Mouse (Mus musculus) erythroid progenitor cell, adult 5-6 weeks (primary cell): ENCODE data around the gene Atad1. TPM values are rescaled to one million over a fixed set of nuclear protein-coding genes. Genes with fewer than 3 reads are reported as not detected.
"Not testable (repeated sequence)": the region's sequence is repeated elsewhere in the genome, so short reads cannot be mapped to it uniquely, and the experiment has no call there.

Experiments used
- ATAC-seq: replicated peaks from 2 replicates; pipeline ENCODE4 v1.8.0; 2016; ENCODE audit warnings: moderate number of reproducible peaks, mild to moderate bottlenecking, moderate TSS enrichment, inconsistent platforms; ENCODE audit not compliant: poor library complexity, low FRiP score, severe bottlenecking
- total RNA-seq, 2 experiments: library from RNA; stranded (forward) in 1 of 2; stranded (reverse) in 1 of 2; fragments of 150-400 nt in 1 of 2; fragments of 186-747, 209-891 nt in 1 of 2; gene quantifications; 2 replicates each; pipeline versions ENCODE4 v1.2.3 to v1.2.4; 2015 to 2017; ENCODE audit warnings: low replicate concordance in 2 of 2

Atad1 gene
- 22.6 and 28.5 TPM in 2 replicates for total RNA-seq (2015; ENCODE audit: low replicate concordance)
- 9.9 and 22.1 TPM in 2 replicates for total RNA-seq (2017; ENCODE audit: low replicate concordance)

GRCm38 (mm10) chr19:32739686-32740085 lies at the start of gene Atad1:
Atad1 (minus strand) TSS chr19:32739786.
- ATAC-seq: no peak

DNA sequence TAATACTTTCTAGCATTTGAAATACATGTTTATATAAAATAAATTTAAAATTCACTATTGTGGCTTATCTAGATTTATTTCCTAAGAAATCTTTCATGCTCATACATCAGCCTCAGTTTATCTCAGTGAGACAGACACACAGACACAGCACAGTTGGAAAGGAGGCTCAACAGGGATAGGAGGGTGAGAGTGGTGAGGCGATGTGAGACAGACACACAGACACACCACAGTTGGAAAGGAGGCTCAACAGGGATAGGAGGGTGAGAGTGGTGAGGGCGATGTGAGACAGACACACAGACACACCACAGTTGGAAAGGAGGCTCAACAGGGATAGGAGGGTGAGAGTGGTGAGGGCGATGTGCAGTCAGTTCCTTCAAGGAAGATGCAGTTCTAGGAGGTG lies 48.4 kb upstream of the Atad1 start:
- not testable (repeated sequence) for ATAC-seq

DNA sequence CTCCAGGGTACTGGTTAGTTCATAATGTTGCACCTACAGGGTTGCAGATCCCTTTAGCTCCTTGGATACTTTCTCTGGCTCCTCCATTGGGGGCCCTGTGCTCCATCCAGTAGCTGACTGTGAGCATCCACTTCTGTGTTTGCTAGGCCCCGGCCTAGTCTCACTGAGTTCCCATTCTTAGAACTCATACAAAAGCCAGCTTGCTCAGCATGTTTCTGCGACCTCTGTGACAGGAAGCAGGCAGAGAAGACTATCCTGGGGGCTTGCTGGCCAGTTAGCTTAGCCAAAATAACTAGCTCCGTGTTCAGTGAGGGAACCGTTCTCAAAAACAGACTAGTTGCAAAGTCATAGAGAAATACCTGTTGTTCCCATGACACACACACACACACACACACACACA lies 47.8 kb upstream of the Atad1 start:
- not testable (repeated sequence) for ATAC-seq

DNA sequence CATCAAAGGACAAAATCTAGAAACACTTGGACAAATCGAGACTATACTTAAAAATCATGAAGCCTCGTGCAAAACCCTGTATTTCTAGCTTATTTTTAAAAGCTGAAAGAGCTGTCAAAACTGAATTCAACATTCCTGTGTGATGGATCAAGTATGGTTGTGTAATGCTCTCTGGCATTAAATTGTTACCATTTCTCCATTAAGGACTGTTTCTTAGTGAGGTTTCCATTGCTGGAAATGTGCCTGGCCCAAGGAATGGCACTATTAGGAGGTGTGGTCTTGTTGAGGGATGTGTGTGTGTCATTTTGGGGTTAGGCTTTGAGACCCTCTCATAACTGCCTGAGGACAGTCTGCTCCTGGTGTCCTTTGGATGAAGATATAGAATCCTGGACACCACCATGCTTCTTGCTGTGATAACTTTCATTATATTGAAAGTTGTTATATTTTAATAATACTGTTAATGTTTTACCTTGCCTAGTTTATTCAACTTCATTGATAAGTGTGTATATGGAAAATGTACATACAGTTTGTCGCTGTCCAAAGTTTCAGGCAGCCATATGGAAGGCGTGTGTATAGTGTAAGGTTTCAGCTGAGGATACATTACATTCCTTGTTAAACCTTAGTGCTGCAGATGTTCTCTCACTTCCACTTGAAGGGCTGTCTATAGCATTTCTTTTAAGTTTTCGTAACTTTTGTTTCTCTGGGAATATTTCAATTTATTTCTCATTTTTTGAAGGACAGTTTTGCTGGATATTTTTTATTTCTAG lies 41.9 kb upstream of the Atad1 start:
- no peak for ATAC-seq

DNA sequence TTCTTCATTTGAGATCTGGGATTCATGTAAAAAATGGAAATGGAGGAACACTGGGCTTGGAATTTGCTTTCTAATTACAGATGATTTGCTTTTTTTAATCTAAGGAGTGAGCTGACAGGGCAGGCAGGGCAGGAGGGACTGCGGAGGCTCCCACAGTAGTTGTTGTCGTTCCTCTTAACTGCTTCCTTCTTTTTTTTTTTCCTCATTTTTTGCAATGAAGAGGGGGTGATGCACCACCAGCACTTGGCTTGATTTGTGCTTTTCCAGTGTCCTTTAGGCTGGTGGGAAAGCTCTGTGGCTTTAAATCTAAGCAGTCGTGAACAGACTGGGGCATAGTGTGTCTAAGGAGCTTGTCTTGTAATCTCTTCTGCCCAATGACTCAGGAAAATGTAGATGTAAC lies 39.5 kb upstream of the Atad1 start:
- no peak for ATAC-seq

- no peak for ATAC-seq
Observed at GRCm38 (mm10) chr19:32778411-32778810, 38.8 kb upstream of the Atad1 start.

GRCm38 (mm10) chr19:32762493-32762892 lies 22.9 kb upstream of the Atad1 start:
- no peak for ATAC-seq

- ATAC-seq: no peak
Observed at GRCm38 (mm10) chr19:32761162-32761561, 21.6 kb upstream of the Atad1 start.

DNA sequence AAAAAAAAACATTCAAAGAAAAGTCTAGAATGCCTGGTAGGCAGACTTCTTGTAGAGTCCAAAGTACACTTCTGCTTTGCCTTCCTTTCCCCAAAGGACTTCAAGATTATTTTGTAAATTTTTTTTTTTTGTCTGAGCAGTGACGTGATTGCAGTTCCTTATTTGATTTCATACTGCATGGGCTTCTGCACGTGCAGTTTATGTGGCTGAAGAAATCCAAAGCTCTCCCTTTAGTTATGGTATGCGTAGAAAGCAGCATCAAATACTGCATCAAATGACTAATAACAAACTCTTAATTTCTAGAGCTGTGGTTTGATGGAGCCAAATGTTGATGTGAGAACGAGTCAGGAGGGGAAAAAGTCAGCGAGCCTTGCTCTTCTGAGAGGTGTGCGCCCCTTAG lies 20.9 kb upstream of the Atad1 start:
- ATAC-seq: no peak

GRCm38 (mm10) chr19:32759357-32760024 lies 19.9 kb upstream of the Atad1 start:
- ATAC-seq: no peak

GRCm38 (mm10) chr19:32758793-32759161 lies 19.2 kb upstream of the Atad1 start:
- ATAC-seq: no peak

DNA sequence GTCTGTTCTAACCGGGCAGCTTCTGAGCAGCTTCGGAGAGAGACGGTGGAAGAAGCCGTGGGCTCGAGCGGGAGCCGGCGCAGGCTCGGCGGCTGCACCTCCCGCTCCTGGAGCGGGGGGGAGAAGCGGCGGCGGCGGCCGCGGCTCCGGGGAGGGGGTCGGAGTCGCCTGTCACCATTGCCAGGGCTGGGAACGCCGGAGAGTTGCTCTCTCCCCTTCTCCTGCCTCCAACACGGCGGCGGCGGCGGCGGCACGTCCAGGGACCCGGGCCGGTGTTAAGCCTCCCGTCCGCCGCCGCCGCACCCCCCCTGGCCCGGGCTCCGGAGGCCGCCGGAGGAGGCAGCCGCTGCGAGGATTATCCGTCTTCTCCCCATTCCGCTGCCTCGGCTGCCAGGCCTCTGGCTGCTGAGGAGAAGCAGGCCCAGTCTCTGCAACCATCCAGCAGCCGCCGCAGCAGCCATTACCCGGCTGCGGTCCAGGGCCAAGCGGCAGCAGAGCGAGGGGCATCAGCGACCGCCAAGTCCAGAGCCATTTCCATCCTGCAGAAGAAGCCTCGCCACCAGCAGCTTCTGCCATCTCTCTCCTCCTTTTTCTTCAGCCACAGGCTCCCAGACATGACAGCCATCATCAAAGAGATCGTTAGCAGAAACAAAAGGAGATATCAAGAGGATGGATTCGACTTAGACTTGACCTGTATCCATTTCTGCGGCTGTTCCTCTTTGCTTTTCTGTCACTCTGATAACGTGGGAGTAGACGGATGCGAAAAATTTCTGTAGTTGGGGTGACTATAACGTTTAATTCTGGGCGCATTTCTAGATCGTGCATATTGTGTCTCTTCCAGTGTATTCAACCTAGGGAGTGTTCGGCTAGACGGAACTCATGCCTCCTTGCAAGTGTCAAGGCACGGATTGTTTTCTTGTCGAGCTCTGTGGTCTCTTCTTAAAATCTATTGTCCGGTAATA lies 18.5 kb upstream of the Atad1 start:
- ATAC-seq: no peak

GRCm38 (mm10) chr19:32756900-32757725 lies 17.5 kb upstream of the Atad1 start, which contains the start of gene Pten:
Pten (plus strand) TSS chr19:32757497.
- ATAC-seq: peak; percentile 74

- no peak for ATAC-seq
Observed at GRCm38 (mm10) chr19:32756636-32756899, 17.0 kb upstream of the Atad1 start.

DNA sequence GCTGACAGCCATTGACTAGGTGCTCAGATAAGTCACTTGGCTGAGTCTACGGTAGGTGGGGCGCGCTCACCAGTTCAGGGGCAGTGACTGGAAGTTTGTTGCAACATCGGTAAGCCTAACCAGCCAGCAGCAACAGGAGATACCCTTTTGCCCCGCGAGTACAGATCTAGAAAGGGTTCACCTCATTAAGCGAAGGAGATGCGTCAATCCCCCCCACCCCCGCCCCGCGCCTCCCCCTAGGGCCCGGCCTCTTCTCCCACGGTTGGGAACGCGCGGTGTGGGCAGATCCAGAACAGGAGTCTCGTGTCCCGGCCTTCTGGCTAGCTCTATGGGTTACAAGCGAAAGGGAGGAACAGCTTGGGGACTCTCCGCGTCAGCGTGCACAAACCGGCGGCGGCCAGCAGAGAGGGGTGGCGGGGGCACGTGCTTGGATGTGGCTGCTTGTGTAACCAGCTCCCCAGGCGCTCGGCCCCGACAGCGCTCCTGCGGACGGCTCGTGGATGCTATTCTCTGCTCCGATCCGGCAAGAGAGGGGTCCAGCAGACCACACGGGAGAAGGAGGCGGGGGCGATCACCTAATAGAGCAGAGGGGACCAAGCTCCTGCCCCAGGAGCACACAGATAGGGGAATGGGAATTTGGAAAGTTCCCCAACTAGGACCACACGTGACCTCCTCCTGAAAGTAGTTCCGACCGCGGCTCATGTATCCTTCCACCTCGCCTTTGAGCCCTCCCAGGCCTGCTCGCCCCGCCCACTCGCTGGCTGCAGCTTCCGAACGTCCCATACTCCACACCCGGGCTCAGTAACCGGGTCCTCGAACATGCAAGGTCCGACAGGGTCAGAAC lies 16.4 kb upstream of the Atad1 start:
- ATAC-seq: peak; percentile 84

GRCm38 (mm10) chr19:32755104-32755791 lies 15.7 kb upstream of the Atad1 start:
- ATAC-seq: no peak

GRCm38 (mm10) chr19:32754188-32755000 lies 14.8 kb upstream of the Atad1 start:
- ATAC-seq: no peak
